Mouse (Mus musculus): Measurements from ENCODE around the gene Gpr62.
A peak's percentile ranks its signal among the peaks of the same experiment; 100 is the strongest.

DNA sequence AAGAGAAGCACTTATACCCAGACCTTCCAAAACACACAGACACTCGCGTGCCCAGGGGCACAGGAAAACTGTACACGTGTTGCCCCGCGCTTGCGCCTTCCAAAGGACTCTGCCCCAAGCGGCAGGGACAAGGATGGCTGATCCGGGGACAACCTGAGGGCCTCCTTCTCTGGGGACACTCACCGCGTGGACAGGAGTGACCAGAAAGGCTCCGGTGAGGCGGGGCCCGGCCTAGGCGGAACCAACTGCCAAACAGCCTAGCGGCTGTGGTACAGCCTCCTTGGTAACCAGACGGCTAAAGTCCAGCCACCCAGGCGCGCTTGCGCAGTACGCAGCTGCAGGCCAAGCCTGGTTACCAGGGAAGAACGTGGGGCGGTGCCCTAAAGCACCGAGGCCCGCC, 18.4 kb downstream of the Gpr62 start, which contains the start of the genes Abhd14b and Abhd14a:
- TF ChIP-seq POLR2A (IDR thresholded peaks at IDR 0.05; ENCODE audit: borderline replicate concordance, extremely low read depth, low read depth, low read length) (0 out of 2 replicates have a peak, but pooled peaks have one; percentile 29), CTCF (IDR thresholded peaks at IDR 0.05; ENCODE audit: insufficient read depth, low read length) (peak; percentile 24; the same call in 1 of the 2 replicates)

Measured in lung, adult 2 months (tissue).